Mouse (Mus musculus) liver, embryonic 14.5 days (tissue): ENCODE measurements at regions not wholly inside any gene's neighbourhood (a gene's known extent, or its start where the extent isn't known, plus 50 kb on each side); places are given as distances from the start of the nearest gene placed in this dataset.

Source experiments
- CTCF ChIP-seq: IDR thresholded peaks from 2 replicates; pipeline ENCODE4 v1.5.1; 2016; ENCODE audit warnings: antibody characterized with exemption, low read depth, control low read depth
- EP300 ChIP-seq: IDR thresholded peaks from 2 replicates; pipeline ENCODE4 v1.6.1; 2016; ENCODE audit warnings: antibody characterized with exemption, low read depth

DNA sequence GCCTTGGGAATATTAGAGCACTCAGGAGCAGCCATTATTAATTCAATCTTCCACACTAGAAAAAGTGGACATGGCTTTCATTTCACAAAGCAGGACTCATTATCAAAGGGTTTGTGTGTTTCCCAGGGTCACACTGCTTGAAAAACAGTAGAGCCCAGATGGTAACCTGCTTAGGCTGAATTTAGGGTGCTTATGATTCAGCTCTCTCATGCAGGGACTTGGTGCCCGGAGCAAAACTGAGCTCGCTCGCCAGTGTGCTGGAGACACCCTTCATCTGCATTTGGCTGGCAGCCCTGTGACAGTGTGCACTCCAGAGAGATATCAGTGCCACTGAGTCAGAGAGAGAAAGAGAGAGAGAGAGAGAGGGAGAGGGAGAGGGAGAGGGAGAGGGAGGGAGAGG lies 308.0 kb upstream of the Fam19a5 start:
- no peak for TF ChIP-seq CTCF
- no peak for TF ChIP-seq EP300
